Mouse (Mus musculus) embryonic facial prominence, embryonic 11.5 days (tissue): ENCODE results near the gene Fsd1. TPM values are rescaled to one million over a fixed set of nuclear protein-coding genes. Genes with fewer than 3 reads are reported as not detected.

Source experiments
- ATAC-seq: fragments of 200-750 bp; cut with Nextera tagmentation; replicated peaks from 2 replicates; pipeline ENCODE4 v1.8.0; 2017; ENCODE audit warnings: low read depth; ENCODE audit not compliant: insufficient number of reproducible peaks, low FRiP score, low TSS enrichment
- DNase-seq: peaks from one replicate; pipeline ENCODE4 v3.0.0-alpha.2; 2015; ENCODE audit warnings: low spot score
- H3K27ac ChIP-seq: fragments of 300-500 bp; sonication (generic); replicated peaks from 2 replicates; pipeline ENCODE4 v1.5.1; 2014; ENCODE audit warnings: mild to moderate bottlenecking, low read depth, low read length, control low read depth
- H3K27me3 ChIP-seq: fragments of 300-500 bp; sonication (generic); 2 replicates; pipeline ENCODE4 v1.6.1; 2014; ENCODE audit warnings: mild to moderate bottlenecking, low read length, moderate library complexity, mixed read lengths; ENCODE audit not compliant: control insufficient read depth, insufficient read depth
- H3K36me3 ChIP-seq: fragments of 300-500 bp; sonication (generic); replicated peaks from 2 replicates; pipeline ENCODE4 v1.6.1; 2014; ENCODE audit warnings: low read depth, mild to moderate bottlenecking, low read length, moderate library complexity, mixed read lengths; ENCODE audit not compliant: control insufficient read depth, insufficient read depth
- H3K4me1 ChIP-seq: fragments of 300-500 bp; sonication (generic); 2 replicates; pipeline ENCODE4 v1.6.1; 2014; ENCODE audit warnings: low read length, mixed read lengths; ENCODE audit not compliant: control insufficient read depth, insufficient read depth
- H3K4me2 ChIP-seq: fragments of 300-500 bp; sonication (generic); 2 replicates; pipeline ENCODE4 v1.6.1; 2014; ENCODE audit warnings: low read depth, mild to moderate bottlenecking, control low read depth, low read length, moderate library complexity
- H3K4me3 ChIP-seq: fragments of 300-500 bp; sonication (generic); 2 replicates; pipeline ENCODE4 v1.5.1; 2014; ENCODE audit warnings: low read depth, low read length, control low read depth
- H3K9ac ChIP-seq: fragments of 300-500 bp; sonication (generic); replicated peaks from 2 replicates; pipeline ENCODE4 v1.6.1; 2014; ENCODE audit warnings: mild to moderate bottlenecking, control low read depth, low read length
- H3K9me3 ChIP-seq: fragments of 300-500 bp; sonication (generic); replicated peaks from 2 replicates; pipeline ENCODE4 v1.6.1; 2016; ENCODE audit warnings: mild to moderate bottlenecking, low read length, inconsistent platforms, mixed read lengths; ENCODE audit not compliant: control insufficient read depth
- WGBS: fragments of 180-500 bp; shearing (Covaris S2); extraction: QIAGEN DNeasy Blood & Tissue Kit; methylation state at CpG from one replicate; pipeline ENCODE4 v1.1.7; 2014; 5-methylcytosine and 5-hydroxymethylcytosine counted together
- polyA plus RNA-seq: library from polyadenylated mRNA; unstranded; fragments of >200 nt; fragmentation: Nextera tagmentation; extraction: Ambion mirVana; gene quantifications from 2 replicates; pipeline ENCODE4 v1.2.1, GENCODE M21; 2014

The Fsd1 gene
- polyA plus RNA-seq, 1 experiment from 2014 or later: 36.6 TPM

DNA sequence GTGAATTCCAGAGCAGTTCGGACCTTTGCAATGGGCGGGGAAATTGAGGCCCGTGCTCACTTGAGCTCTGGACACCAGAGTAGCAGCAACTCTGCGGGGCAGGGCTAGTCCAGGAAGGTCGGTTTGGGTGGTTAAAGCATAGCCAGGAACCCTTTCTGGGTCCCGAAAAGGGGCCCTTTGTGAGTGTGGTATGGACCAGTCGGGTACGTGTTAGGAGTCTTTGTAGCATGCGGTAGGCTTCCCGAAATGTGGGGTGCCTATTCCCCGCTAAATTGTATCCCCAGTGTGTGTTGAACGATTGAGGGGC lies 54.5 kb downstream of the Fsd1 start:
- no peaks in the 10 kb centered on the region for H3K4me1 ChIP-seq
- H3K36me3 ChIP-seq: no peaks in the 10 kb centered on the region; the same call in 1 of the 2 replicates
- H3K27me3 ChIP-seq: no peaks in the 10 kb centered on the region
- peak overlapping the region; percentile 88 for H3K9ac ChIP-seq
- H3K9me3 ChIP-seq: no peaks in the 10 kb centered on the region
- WGBS: under 1% methylated on average over 12 of the region's 12 CpGs
- ATAC-seq (no peak), DNase-seq (peak; percentile 18)
- H3K27ac ChIP-seq: peak overlapping the region; percentile 29; the same call in 1 of the 2 replicates
- peak overlapping the region; percentile 85 for H3K4me3 ChIP-seq
- H3K4me2 ChIP-seq: peak overlapping the region; percentile 74

Other genes starting within 250 kb of the Fsd1 start
- gene Adgre4, start 236.5 kb upstream of the Fsd1 start, polyA plus RNA-seq: 0.13 TPM in 1 of 2 replicates, not detected in the other
- gene Zfp119a, start 107.6 kb upstream of the Fsd1 start, polyA plus RNA-seq: 9.5 and 10.4 TPM in 2 replicates
- 13.5 and 13.6 TPM in 2 replicates for gene Zfp959, start 94.4 kb upstream of the Fsd1 start, polyA plus RNA-seq
- gene Zfp119b, start 37.0 kb upstream of the Fsd1 start, polyA plus RNA-seq: 6.2 and 6.9 TPM in 2 replicates
- gene Ebi3, start 33.9 kb upstream of the Fsd1 start, polyA plus RNA-seq: 1.8 and 2.2 TPM in 2 replicates
- gene Yju2, start 27.4 kb upstream of the Fsd1 start, polyA plus RNA-seq: 18.5 and 18.9 TPM in 2 replicates
- 32.9 and 37.4 TPM in 2 replicates for gene Shd, start 16.0 kb upstream of the Fsd1 start, polyA plus RNA-seq
- gene Stap2, start 19.1 kb downstream of the Fsd1 start, polyA plus RNA-seq: 6.1 and 6.6 TPM in 2 replicates
- gene Mpnd, start 19.2 kb downstream of the Fsd1 start, polyA plus RNA-seq: 135 and 142 TPM in 2 replicates
- 119 and 132 TPM in 2 replicates for gene Sh3gl1, start 50.1 kb downstream of the Fsd1 start, polyA plus RNA-seq
- gene Chaf1a, start 53.9 kb downstream of the Fsd1 start, polyA plus RNA-seq: 24.5 and 26.6 TPM in 2 replicates
- gene Ubxn6, start 88.5 kb downstream of the Fsd1 start, polyA plus RNA-seq: 40.9 and 43.1 TPM in 2 replicates
- 101 and 106 TPM in 2 replicates for gene Hdgfl2, start 93.1 kb downstream of the Fsd1 start, polyA plus RNA-seq
- 0.08 TPM in 1 of 2 replicates, not detected in the other for gene Plin4, start 123.3 kb downstream of the Fsd1 start, polyA plus RNA-seq
- 0.10 and 0.31 TPM in 2 replicates for gene Plin5, start 131.1 kb downstream of the Fsd1 start, polyA plus RNA-seq
- gene Lrg1, start 135.5 kb downstream of the Fsd1 start, polyA plus RNA-seq: not detected in 2 replicates
- 1.1 and 1.6 TPM in 2 replicates for gene Sema6b, start 153.8 kb downstream of the Fsd1 start, polyA plus RNA-seq
- gene Tnfaip8l1, start 176.0 kb downstream of the Fsd1 start, polyA plus RNA-seq: 12.1 and 12.7 TPM in 2 replicates
- gene Mydgf, start 197.4 kb downstream of the Fsd1 start, polyA plus RNA-seq: 48.5 and 60.5 TPM in 2 replicates
- gene Dpp9, start 232.4 kb downstream of the Fsd1 start, polyA plus RNA-seq: 23.7 and 33.1 TPM in 2 replicates